Mouse (Mus musculus) macrophage (primary cell): ENCODE measurements around the gene Lgals2. TPM values are rescaled to one million over a fixed set of nuclear protein-coding genes. Genes with fewer than 3 reads are reported as not detected.

ENCODE experiments used
- H3K27ac ChIP-seq: fragments of 350-480 bp; formaldehyde crosslinking; 2 replicates; pipeline ENCODE4 v1.9.0; 2021
- H3K36me3 ChIP-seq: fragments of 350-480 bp; formaldehyde crosslinking; 2 replicates; pipeline ENCODE4 v1.9.0; 2021; ENCODE audit errors: inconsistent target
- H3K4me3 ChIP-seq: fragments of 350-480 bp; formaldehyde crosslinking; 2 replicates; pipeline ENCODE4 v1.9.0; 2021; ENCODE audit errors: inconsistent target
- H3K79me2 ChIP-seq: fragments of 350-480 bp; formaldehyde crosslinking; 2 replicates; pipeline ENCODE4 v1.9.0; 2021; ENCODE audit errors: inconsistent target
- WGBS: methylation state at CpG from one replicate; pipeline ENCODE4 v1.1.7; 2026; ENCODE audit warnings: inconsistent platforms; ENCODE audit not compliant: missing documents; 5-methylcytosine and 5-hydroxymethylcytosine counted together
- polyA plus RNA-seq: library from polyadenylated mRNA; stranded (reverse); fragments of 250-400 nt; gene quantifications from 3 replicates; pipeline ENCODE4 v1.2.4, GENCODE M21; 2018; ENCODE audit warnings: inconsistent platforms

Gene Lgals2
- polyA plus RNA-seq, 1 experiment from 2014 or later = not detected

DNA sequence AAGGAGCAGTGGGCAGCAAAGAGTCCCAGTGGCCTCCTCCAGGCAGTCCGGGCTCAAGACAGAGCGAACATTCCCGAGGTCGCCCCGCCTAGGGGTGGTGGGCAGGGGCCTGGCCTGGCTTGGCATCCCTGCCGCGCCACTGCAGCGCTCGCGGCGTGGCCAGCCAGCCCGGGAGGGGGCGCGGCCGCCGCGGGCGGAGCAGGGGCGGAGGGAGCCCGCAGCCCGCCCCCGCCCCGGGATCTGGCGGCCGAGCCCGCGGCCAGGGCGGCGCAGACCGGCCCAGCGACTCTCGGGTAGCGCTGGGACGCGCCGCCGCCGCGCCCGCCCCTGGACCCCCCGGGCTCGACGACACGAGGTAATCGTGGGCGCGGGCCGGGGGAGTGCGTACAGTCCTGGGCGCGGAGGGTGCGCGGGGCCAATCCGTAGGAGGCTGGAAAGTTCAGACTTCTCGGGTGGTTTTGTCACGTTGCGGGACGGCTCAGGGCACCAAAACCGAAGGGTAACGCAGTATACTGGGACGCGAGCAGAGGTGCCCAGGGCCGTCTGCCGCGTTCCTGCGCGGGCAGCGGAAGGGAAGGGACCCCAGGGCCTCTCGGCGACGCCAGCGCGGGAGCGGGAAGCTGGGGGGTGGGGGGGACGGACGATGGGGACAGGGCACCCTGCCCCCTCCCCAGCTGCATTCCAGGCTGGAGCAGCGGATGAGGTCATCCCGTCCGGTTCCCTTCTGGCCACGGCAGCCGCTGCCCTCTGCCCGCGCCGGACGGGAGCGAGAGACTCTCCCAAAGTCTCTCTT is 12.8 kb downstream of the Lgals2 start, which contains the start of gene Cdc42ep1:
Gene Cdc42ep1 (plus strand): TSS at position 254 of the 793 bp plus-strand sequence.
- WGBS = 2% methylated on average over 67 of the region's 86 CpGs

DNA sequence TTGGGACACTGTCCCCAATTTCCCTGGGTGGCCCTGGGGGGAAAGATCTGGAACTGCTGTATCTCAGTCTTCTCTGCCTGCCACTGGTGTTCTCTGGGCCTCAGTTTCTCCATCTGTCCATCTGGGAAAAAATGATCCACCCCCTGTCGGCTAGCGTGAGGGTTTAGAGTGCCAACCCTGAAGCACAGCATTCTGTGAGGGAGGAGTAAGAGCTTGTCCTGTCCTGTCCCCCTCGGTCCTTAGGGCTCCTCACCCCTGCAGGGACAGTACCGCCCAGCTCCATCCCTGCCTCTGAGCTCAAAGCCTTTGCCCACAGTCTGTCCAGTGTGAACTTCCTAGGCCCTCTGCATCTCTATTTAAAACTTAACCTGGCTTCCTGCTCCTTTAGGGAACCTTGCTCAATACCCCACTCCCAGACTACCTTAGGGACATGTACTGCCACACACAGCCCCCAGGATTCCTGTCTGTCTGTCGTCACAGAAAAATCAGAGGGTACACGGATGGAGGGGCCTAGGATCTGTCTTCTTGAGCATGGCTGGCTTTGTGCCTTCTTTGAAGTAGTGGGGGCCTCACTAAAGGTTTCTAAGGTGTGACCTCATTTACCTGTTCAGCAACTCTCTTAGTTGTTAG is 14.1 kb downstream of the Lgals2 start:
- WGBS = 92% methylated on average over 6 of the region's 6 CpGs
- H3K36me3 ChIP-seq = no peaks in the 10 kb centered on the region

More for the DNA sequence above, 12.8 kb downstream of the Lgals2 start, which contains the start of gene Cdc42ep1:
- Histone ChIP-seq H3K4me3 (no peak within 1 kb of the TSS), H3K27ac (no peak within 1 kb of the TSS), H3K79me2 (no peaks in the 10 kb centered on the region), H3K36me3 (no peaks in the 10 kb centered on the region)

DNA sequence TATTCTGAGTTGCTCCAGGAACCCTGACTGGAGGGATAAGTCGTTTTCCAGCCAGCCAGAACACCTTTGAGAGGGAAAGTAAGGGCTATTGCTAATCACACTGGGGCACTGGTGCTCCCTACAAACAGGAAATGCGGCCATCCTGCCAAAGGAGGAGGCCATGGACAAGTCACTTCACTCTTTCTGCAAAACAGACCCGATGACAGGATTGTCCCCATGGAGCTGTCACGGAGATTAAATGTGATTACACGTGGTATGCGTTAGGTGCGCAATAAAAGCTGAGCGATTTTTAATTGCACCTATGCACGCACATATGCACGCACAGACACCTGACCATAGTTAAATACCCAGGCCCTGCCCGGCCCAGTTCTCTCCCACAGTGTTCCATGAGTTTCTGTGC is 14.6 kb downstream of the Lgals2 start:
- Histone ChIP-seq H3K36me3 (no peaks in the 10 kb centered on the region), H3K4me3 (no peak overlapping the region), H3K79me2 (no peaks in the 10 kb centered on the region), H3K27ac (no peak overlapping the region)
- 88% methylated on average over 11 of the region's 11 CpGs for WGBS

More for the DNA sequence above, 14.1 kb downstream of the Lgals2 start:
- no peaks in the 10 kb centered on the region for H3K79me2 ChIP-seq
- H3K27ac ChIP-seq = no peak overlapping the region
- H3K4me3 ChIP-seq = no peak overlapping the region

DNA sequence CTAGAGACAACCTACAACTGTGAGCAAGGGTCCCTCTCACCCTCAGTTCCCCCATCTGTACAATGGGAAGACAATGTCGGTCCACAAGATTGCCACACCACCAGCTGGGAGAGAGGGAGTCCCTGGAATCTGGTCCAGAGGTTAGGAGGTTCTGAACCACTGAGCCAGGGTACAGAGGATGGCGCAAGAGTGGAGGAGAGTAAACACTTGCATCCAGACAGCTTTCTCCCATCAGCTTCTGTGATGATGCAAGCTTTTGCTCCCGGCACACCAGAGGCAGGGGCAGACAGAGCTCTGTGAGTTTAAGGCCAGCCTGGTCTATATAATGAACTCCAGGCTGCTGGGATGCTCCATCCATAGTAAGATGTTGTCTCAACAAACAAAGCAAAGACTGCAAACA is 15.1 kb downstream of the Lgals2 start:
- Histone ChIP-seq H3K4me3 (no peak overlapping the region), H3K36me3 (no peaks in the 10 kb centered on the region), H3K79me2 (no peaks in the 10 kb centered on the region), H3K27ac (no peak overlapping the region)
- 57% methylated on average over 3 of the region's 3 CpGs for WGBS

DNA sequence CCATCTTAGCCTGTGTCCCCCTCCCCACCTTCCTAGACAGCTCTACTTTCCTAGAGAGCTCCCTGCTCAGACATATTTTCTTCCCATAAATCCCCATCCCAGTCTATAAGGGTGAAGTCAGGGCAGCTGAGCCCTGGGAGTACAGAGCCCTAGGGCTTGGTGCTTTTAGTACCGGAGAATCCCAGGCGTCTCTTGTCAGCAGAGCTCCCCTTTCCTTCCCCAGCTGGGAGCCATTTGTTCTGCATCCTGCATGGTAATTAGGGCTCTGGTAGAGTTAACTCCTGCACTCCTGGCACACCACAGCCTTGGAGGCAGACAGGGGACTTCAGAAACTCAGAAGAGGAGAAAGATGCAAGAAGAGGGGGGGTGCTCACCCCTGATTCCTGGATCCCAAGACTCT is 15.6 kb downstream of the Lgals2 start:
- Histone ChIP-seq H3K27ac (no peak overlapping the region), H3K4me3 (no peak overlapping the region)
- WGBS = 37% methylated on average over 2 of the region's 2 CpGs

DNA sequence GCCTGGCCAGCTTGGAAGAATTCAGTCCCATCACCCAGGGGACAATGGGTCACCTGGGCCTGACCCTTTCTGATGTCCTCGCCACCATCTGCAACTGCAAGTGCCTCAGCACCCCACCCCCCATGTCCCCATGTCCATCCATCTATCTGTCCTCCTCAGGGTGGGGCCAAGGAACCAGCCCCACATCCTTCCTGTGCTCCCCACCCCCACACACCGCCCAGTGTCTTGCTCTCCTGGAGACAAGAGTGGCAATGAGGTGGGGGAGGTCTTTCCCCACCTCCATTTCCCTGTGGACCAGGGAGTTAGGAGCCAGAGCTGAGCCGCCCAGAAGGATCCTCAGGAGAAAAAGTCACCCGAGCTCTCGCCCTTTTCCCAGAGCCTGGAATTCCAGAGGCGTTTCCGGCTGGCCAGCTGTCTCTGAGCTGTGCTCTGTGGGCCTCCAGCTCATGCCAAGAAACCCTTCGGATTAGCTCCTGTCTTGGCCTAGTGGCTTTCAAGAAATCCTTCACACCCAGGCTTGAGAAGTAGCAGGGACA is 19.2 kb downstream of the Lgals2 start:
- no peaks in the 10 kb centered on the region for H3K79me2 ChIP-seq
- H3K36me3 ChIP-seq = no peaks in the 10 kb centered on the region
- H3K4me3 ChIP-seq = no peak overlapping the region
- WGBS = 91% methylated on average over 8 of the region's 8 CpGs
- H3K27ac ChIP-seq = no peak overlapping the region

More for the DNA sequence above, 15.6 kb downstream of the Lgals2 start:
- no peaks in the 10 kb centered on the region for H3K36me3 ChIP-seq
- H3K79me2 ChIP-seq = no peaks in the 10 kb centered on the region

DNA sequence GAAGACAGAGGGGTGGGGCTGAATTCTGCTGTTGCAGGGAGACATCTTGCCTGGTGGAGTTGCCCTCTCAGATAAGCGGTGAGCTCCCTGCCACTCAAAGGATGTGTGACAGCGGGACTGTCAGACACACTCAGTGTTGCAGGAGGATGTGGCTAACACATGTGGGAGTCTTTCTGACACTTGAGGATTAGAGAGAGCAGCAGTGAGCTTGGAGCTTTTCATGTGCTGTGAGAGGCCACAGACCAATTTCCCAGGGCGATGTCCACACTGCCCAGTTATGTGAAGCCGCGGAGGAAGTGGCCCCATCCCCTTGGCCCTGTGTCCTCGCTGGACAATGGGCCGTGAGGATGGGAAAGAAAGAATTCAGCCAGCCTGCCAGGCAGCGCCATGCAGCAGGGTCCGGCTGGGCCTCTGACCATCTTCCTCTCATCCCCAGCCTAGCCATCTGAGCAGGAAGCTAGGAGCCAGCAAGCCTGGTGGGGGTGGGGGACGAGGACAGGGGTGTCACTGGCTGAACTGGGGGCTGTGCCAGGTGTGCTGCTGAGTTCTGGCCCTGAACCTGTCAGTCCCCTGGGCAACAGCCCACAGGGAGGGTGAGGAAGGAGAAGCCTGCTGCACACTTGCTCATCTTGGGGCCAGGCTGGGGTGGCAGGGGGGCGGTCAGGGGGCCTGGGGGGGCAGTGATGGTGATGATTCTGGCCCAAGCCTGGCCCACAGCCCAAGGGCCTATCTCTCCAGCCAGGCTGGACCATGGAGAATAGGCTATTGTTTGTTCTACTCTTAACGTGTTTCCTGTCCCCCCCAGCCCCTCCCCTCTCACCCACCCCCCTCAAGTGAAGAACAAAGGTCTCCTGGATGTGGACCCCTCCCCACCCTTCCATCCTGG is 19.9 kb downstream of the Lgals2 start:
- Histone ChIP-seq H3K27ac (no peak overlapping the region), H3K36me3 (no peaks in the 10 kb centered on the region), H3K79me2 (no peaks in the 10 kb centered on the region), H3K4me3 (no peak overlapping the region)
- WGBS = 45% methylated on average over 12 of the region's 12 CpGs

DNA sequence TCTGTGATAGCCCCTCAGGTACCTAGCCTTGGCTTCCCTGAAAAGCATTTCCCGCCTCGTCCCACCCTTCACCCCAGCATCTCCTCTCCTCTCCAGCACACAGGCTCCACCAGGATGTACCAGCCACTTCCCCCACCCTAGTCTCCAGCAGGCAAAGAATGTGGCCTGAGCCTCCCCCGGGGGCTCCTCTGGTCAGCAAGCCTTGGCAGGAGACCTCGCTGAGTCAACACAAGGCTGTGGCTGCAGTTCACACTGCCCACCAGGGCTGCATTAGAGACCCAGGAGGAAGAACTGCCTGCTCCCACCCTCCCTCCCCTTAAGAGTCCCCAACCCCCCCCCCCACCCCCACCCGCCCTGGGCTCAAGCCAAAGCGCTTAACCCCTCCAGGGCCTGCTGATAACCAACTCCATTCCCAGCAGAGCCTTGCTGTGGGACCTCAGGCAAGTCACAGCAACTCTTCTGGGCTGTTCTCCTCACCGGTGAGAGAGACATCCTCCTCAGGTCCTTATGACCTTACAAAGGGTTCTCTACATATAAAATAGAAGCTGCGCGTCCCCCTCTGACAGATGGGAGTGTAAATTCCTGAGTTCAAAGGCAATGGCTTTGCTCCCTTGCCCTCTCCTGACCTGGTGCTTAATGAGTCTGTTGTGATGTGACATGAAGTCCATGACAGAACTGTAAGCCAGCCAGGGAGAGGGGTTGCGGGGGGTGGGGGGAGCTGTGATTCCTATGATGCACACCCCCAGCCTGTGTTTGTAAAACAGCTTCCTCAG is 20.9 kb downstream of the Lgals2 start:
- Histone ChIP-seq H3K79me2 (no peaks in the 10 kb centered on the region), H3K36me3 (no peaks in the 10 kb centered on the region), H3K4me3 (no peak overlapping the region), H3K27ac (no peak overlapping the region)
- 78% methylated on average over 9 of the region's 10 CpGs for WGBS

DNA sequence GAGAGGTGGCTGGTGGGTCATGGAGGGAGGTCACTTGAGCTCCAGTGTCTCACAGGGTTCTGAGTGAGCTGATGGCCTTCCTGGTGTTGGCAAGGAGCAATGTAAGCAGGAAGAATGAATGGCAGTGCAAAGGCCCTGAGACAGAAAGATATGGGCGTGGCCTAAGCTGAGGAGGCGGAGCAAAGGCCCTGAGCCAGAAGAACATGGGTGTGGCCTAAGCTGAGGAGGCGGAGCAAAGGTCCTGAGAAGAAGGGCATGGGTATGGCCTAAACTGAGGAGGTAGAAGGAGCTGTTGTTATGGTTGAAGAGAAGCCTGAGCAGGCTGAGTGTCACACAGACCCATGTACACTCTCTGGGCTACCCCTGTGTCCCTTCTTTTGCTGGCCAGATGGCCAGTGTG is 21.7 kb downstream of the Lgals2 start:
- Histone ChIP-seq H3K79me2 (no peaks in the 10 kb centered on the region), H3K36me3 (no peaks in the 10 kb centered on the region), H3K4me3 (no peak overlapping the region), H3K27ac (no peak overlapping the region)
- 89% methylated on average over 3 of the region's 3 CpGs for WGBS

DNA sequence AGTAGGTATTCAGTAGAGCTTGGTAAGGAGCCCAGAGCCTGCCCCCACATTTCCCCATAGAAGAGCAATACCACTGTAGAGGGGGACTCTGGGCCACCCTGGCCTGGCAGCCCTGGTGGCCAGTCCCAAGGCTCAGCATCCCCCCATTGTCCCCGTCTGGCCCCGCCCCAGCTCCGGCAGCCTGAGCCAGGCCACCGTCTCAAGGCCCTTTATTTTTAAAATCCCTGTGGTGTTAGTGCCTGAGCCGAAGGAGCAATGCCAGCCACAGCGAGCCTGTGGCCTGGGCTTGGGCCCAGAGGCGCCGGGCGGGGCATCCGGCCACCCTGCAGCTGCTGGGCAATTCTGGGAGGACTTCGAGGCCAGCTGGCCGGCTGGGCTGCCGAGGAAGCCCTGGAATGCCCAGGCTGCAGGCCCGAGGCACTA is 22.6 kb downstream of the Lgals2 start:
- WGBS = 80% methylated on average over 14 of the region's 14 CpGs
- H3K36me3 ChIP-seq = no peaks in the 10 kb centered on the region
- H3K79me2 ChIP-seq = no peaks in the 10 kb centered on the region
- no peak overlapping the region for H3K4me3 ChIP-seq
- no peak overlapping the region for H3K27ac ChIP-seq

DNA sequence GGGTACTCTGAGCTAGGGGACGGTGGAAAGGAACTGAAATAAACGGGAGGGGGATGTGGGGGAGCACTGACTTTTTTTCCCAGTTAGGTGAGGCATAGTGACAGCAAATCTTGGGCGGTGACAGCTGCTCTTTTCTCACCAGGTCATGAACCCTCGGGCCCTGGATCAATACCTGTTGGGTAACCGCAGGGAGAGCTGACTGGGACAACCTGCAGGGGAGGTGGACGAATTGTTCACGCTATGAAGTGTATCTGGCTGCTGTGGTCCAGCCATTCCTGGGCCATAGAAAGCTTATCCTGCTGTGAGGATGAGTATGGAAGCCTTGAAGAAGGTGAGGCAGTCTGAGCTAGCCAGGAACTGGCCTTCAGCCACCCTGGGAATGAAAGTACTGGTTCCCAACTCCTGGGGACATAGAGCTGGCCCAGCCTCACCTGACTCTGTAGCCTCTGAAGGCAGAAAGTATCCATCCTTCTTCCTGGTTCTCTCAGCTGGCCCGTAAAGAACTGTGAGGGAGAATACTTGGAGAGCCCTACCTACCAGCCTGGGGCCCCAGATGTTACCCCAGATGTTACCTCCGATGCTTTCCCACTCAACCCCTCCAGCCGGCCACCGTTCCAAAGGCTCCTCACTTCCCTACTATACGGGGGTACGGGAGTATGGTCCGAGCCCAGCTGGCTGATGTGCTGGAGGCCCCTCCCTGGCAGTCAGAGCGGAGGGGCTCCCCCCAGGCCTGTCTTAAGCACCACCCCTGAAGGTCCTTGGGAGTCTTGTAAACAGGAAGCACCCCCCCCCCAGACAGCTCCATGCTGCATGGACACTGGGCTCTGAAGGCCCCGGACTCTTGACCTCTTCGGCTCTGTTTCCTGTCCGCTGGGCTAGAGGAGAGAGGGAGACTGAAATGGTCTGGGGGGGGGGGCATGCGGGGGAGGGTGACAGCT is 23.3 kb downstream of the Lgals2 start:
- H3K27ac ChIP-seq = no peak overlapping the region
- WGBS = 84% methylated on average over 19 of the region's 19 CpGs
- H3K4me3 ChIP-seq = no peak overlapping the region
- no peaks in the 10 kb centered on the region for H3K36me3 ChIP-seq
- no peaks in the 10 kb centered on the region for H3K79me2 ChIP-seq

DNA sequence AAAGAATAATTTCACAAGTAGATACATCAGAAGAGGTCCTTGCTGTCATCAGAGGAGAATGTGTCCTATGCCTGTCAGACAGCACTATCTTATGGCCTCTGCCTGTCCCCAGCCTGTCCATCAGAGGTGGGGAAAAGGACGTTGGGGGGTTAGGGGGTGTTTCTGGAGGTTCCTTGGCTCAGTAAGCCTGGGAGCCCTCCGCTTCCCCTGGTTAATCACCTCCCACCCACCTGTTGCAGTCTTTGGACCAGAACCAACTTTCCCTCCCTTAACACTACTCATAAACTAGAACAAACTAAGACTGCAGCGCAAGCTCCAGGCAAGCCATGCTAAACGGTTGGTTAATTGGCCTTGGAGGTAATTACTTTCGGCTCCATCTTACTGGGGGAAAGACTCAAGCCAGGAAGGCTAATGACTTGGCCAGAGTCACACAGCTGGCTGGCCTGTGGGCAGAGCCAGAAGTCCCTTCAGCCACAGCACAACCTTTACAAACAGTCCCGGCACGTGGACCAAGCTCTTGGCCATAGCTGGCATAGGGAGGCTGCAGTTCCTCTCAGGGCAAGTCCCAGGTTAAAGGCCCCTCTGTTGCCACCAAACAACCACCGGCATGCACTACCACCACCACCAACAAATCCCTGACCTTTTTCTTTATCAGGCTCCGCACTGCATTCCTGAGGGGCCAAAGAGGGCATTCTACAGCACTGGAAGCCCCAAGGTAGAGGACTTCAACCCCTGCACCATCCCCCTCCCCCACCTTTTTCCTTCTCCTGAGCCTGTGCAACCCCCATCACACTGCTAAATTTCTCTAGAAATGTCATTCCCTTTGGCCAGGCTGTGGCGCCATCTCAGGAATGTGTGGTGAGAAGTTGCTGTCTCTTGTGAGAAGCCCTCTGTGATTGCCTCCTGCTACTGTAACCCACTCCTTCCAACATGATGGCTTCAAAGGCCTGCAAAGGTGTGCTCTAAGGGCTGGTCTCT is 24.3 kb downstream of the Lgals2 start:
- Histone ChIP-seq H3K79me2 (no peaks in the 10 kb centered on the region), H3K36me3 (no peaks in the 10 kb centered on the region), H3K4me3 (no peak overlapping the region), H3K27ac (no peak overlapping the region)
- 89% methylated on average over 10 of the region's 10 CpGs for WGBS
